Mouse (Mus musculus) lung, postnatal 0 days (tissue): ENCODE measurements at regions not wholly inside any gene's neighbourhood (a gene's known extent, or its start where the extent isn't known, plus 50 kb on each side); places are given as distances from the start of the nearest gene placed in this dataset.
A peak's percentile ranks its signal among the peaks of the same experiment; 100 is the strongest.

ENCODE experiments used
- ATAC-seq: fragments of 200-750 bp; cut with Nextera tagmentation; 2 replicates; pipeline ENCODE4 v1.8.0; 2017; ENCODE audit warnings: moderate library complexity
- DNase-seq: peaks from one replicate; pipeline ENCODE4 v3.0.0-alpha.2; 2016; ENCODE audit warnings: low spot score
- H3K27ac ChIP-seq: fragments of 300-500 bp; sonication (generic); 2 replicates; pipeline ENCODE4 v1.5.1; 2014; ENCODE audit warnings: antibody characterized with exemption, mild to moderate bottlenecking, low read length, mixed read lengths
- H3K27me3 ChIP-seq: fragments of 300-500 bp; sonication (generic); replicated peaks from 2 replicates; pipeline ENCODE4 v1.6.1; 2014; ENCODE audit warnings: low read length, mixed read lengths; ENCODE audit not compliant: insufficient read depth
- H3K36me3 ChIP-seq: fragments of 300-500 bp; sonication (generic); 2 replicates; pipeline ENCODE4 v1.6.1; 2014; ENCODE audit warnings: low read length, mixed read lengths; ENCODE audit not compliant: insufficient read depth
- H3K4me1 ChIP-seq: fragments of 300-500 bp; sonication (generic); 2 replicates; pipeline ENCODE4 v1.6.1; 2014; ENCODE audit warnings: antibody characterized with exemption, low read depth, low read length, mixed read lengths; ENCODE audit not compliant: insufficient read depth
- H3K4me2 ChIP-seq: fragments of 300-500 bp; sonication (generic); replicated peaks from 2 replicates; pipeline ENCODE4 v1.6.1; 2014; ENCODE audit warnings: low read depth, mild to moderate bottlenecking, low read length, moderate library complexity, mixed read lengths
- H3K4me3 ChIP-seq: fragments of 300-500 bp; sonication (generic); 2 replicates; pipeline ENCODE4 v1.5.1; 2014; ENCODE audit warnings: low read depth, low read length
- H3K9ac ChIP-seq: fragments of 300-500 bp; sonication (generic); replicated peaks from 2 replicates; pipeline ENCODE4 v1.6.1; 2014; ENCODE audit warnings: low read depth, mild to moderate bottlenecking
- H3K9me3 ChIP-seq: fragments of 300-500 bp; sonication (generic); 2 replicates; pipeline ENCODE4 v1.6.1; 2016; ENCODE audit warnings: low read length, mixed read lengths
- CTCF ChIP-seq: IDR thresholded peaks from 2 replicates; pipeline ENCODE4 v1.5.1; 2016; ENCODE audit warnings: antibody characterized with exemption, mild to moderate bottlenecking
- EP300 ChIP-seq: IDR thresholded peaks from 2 replicates; pipeline ENCODE4 v1.6.1; 2016; ENCODE audit warnings: antibody characterized with exemption, mild to moderate bottlenecking, control low read depth
- WGBS: fragments of 180-500 bp; shearing (Covaris S2); extraction: QIAGEN DNeasy Blood & Tissue Kit; methylation state at CpG from one replicate; pipeline ENCODE4 v1.1.7; 2014; 5-methylcytosine and 5-hydroxymethylcytosine counted together

GRCm38 (mm10) chr10:96377549-96377948, 239.3 kb upstream of the Btg1 start:
- Histone ChIP-seq H3K9me3 (no peaks in the 10 kb centered on the region), H3K9ac (no peak overlapping the region), H3K27me3 (no peaks in the 10 kb centered on the region), H3K4me3 (no peak overlapping the region), H3K36me3 (no peaks in the 10 kb centered on the region), H3K4me1 (peaks cover 3% of the 10 kb centered on the region; the same call in 1 of the 2 replicates), H3K4me2 (no peak overlapping the region), H3K27ac (no peak overlapping the region)
- ATAC-seq (no peak), DNase-seq (peak; percentile 35)
- 85% methylated on average over 4 of the region's 4 CpGs for WGBS
- TF ChIP-seq CTCF (no peak), EP300 (no peak)

GRCm38 (mm10) chr10:96379016-96379771, 237.6 kb upstream of the Btg1 start:
- Histone ChIP-seq H3K4me2 (no peak overlapping the region), H3K4me1 (no peaks in the 10 kb centered on the region), H3K36me3 (no peaks in the 10 kb centered on the region), H3K9me3 (no peaks in the 10 kb centered on the region), H3K27me3 (no peaks in the 10 kb centered on the region), H3K27ac (no peak overlapping the region), H3K4me3 (no peak overlapping the region), H3K9ac (no peak overlapping the region)
- no peak for DNase-seq
- TF ChIP-seq EP300 (no peak), CTCF (no peak)
- 44% methylated on average over 9 of the region's 9 CpGs for WGBS
- ATAC-seq: no peak

GRCm38 (mm10) chr10:96381664-96382063, 235.1 kb upstream of the Btg1 start:
- Histone ChIP-seq H3K9me3 (no peaks in the 10 kb centered on the region), H3K36me3 (no peaks in the 10 kb centered on the region), H3K4me2 (no peak overlapping the region), H3K4me1 (no peaks in the 10 kb centered on the region), H3K4me3 (no peak overlapping the region), H3K27ac (no peak overlapping the region), H3K9ac (no peak overlapping the region), H3K27me3 (no peaks in the 10 kb centered on the region)
- DNase-seq (no peak), ATAC-seq (no peak)
- TF ChIP-seq EP300 (no peak), CTCF (no peak)
- WGBS: 76% methylated on average over 6 of the region's 6 CpGs

GRCm38 (mm10) chr10:96391748-96392147, 225.1 kb upstream of the Btg1 start:
- DNase-seq: no peak
- ATAC-seq: no peak
- Histone ChIP-seq H3K4me3 (no peak overlapping the region), H3K9me3 (no peaks in the 10 kb centered on the region), H3K9ac (no peak overlapping the region), H3K4me1 (no peaks in the 10 kb centered on the region), H3K27ac (no peak overlapping the region), H3K4me2 (no peak overlapping the region), H3K36me3 (no peaks in the 10 kb centered on the region), H3K27me3 (no peaks in the 10 kb centered on the region)
- TF ChIP-seq EP300 (no peak), CTCF (no peak)
- WGBS: 43% methylated on average over 3 of the region's 3 CpGs

- no peak overlapping the region for H3K4me3 ChIP-seq
- WGBS: 47% methylated on average over 1 of the region's 1 CpGs
- no peaks in the 10 kb centered on the region for H3K4me1 ChIP-seq
- H3K36me3 ChIP-seq: no peaks in the 10 kb centered on the region
- no peaks in the 10 kb centered on the region for H3K9me3 ChIP-seq
- no peak overlapping the region for H3K27ac ChIP-seq
- ATAC-seq (peak; percentile 60), DNase-seq (peak; percentile 51)
- H3K9ac ChIP-seq: no peak overlapping the region
- no peak overlapping the region for H3K4me2 ChIP-seq
- TF ChIP-seq EP300 (peak; percentile 74), CTCF (no peak)
- H3K27me3 ChIP-seq: no peaks in the 10 kb centered on the region
These were observed 224.0 kb upstream of the Btg1 start for GRCm38 (mm10) chr10:96392836-96393235.

GRCm38 (mm10) chr10:96394210-96394609, 222.6 kb upstream of the Btg1 start:
- no peak for DNase-seq
- 91% methylated on average over 3 of the region's 3 CpGs for WGBS
- Histone ChIP-seq H3K27me3 (no peaks in the 10 kb centered on the region), H3K4me3 (no peak overlapping the region), H3K4me2 (no peak overlapping the region), H3K36me3 (no peaks in the 10 kb centered on the region), H3K9ac (no peak overlapping the region), H3K4me1 (no peaks in the 10 kb centered on the region), H3K27ac (no peak overlapping the region), H3K9me3 (no peaks in the 10 kb centered on the region)
- TF ChIP-seq EP300: no peak
- TF ChIP-seq CTCF: no peak
- no peak for ATAC-seq
